Mouse (Mus musculus): ENCODE results near the gene H2-T24. TPM values are rescaled to one million over a fixed set of nuclear protein-coding genes. Genes with fewer than 3 reads are reported as not detected.

The H2-T24 gene
- total RNA-seq (2023), result 22.1 TPM

GRCm38 (mm10) chr17:36020191-36021073, at the start of gene H2-T24:
TSS of gene H2-T24 (minus strand) at chr17:36020560.

GRCm38 (mm10) chr17:36058362-36058761, 38.0 kb upstream of the H2-T24 start, which contains the start of gene Gm11127:
TSS of gene Gm11127 (minus strand) at chr17:36058371.

GRCm38 (mm10) chr17:36042610-36043169, 22.3 kb upstream of the H2-T24 start, which contains the start of the genes H2-T22 and Gm6034:
TSS of gene H2-T22 (minus strand) at chr17:36042747.
TSS of gene Gm6034 (plus strand) at chr17:36042961.

GRCm38 (mm10) chr17:36032351-36032875, 12.1 kb upstream of the H2-T24 start, which contains the start of gene H2-T23:
TSS of gene H2-T23 (minus strand) at chr17:36032855.

GRCm38 (mm10) chr17:35979401-35980362, 40.7 kb downstream of the H2-T24 start, which contains the start of the genes Gnl1 and Prr3:
TSS of gene Gnl1 (plus strand) at chr17:35979851.
TSS of gene Prr3 (minus strand) at chr17:35980236.

GRCm38 (mm10) chr17:35969418-35970389, 50.7 kb downstream of the H2-T24 start, which contains the start of gene Abcf1:
TSS of gene Abcf1 (minus strand) at chr17:35969761.

Other genes starting within 250 kb of the H2-T24 start
- gene Ier3, start 198.9 kb downstream of the H2-T24 start, total RNA-seq (2023), result 10.8 TPM
- 52.4 TPM for gene Flot1, start 197.3 kb downstream of the H2-T24 start, total RNA-seq (2023)
- 692 TPM for gene Tubb5, start 182.3 kb downstream of the H2-T24 start, total RNA-seq (2023)
- 76.2 TPM for gene Mdc1, start 179.0 kb downstream of the H2-T24 start, total RNA-seq (2023)
- 16.8 TPM for gene Nrm, start 159.2 kb downstream of the H2-T24 start, total RNA-seq (2023)
- gene Ppp1r18, start 155.0 kb downstream of the H2-T24 start, total RNA-seq (2023), result 239 TPM
- 109 TPM for gene Dhx16, start 140.7 kb downstream of the H2-T24 start, total RNA-seq (2023)
- 23.7 TPM for gene 2310061I04Rik, start 123.1 kb downstream of the H2-T24 start, total RNA-seq (2023)
- 8.6 TPM for gene Atat1, start 110.5 kb downstream of the H2-T24 start, total RNA-seq (2023)
- gene Mrps18b, start 104.2 kb downstream of the H2-T24 start, total RNA-seq (2023), result 67.6 TPM
- gene Ppp1r10, start 104.1 kb downstream of the H2-T24 start, total RNA-seq (2023), result 156 TPM
- 116 TPM for gene Abcf1, start 50.8 kb downstream of the H2-T24 start, total RNA-seq (2023)
- gene Gnl1, start 40.7 kb downstream of the H2-T24 start, total RNA-seq (2023), result 51.7 TPM
- gene Prr3, start 40.3 kb downstream of the H2-T24 start, total RNA-seq (2023), result 47.3 TPM
- 301 TPM for gene H2-T23, start 12.3 kb upstream of the H2-T24 start, total RNA-seq (2023)
- gene H2-T22, start 22.2 kb upstream of the H2-T24 start, total RNA-seq (2023), result 184 TPM
- gene Gm6034, start 22.4 kb upstream of the H2-T24 start, total RNA-seq (2023), result 1.0 TPM
- 81.8 TPM for gene Gm11127, start 37.8 kb upstream of the H2-T24 start, total RNA-seq (2023)
- 9.5 TPM for gene Gm19684, start 101.1 kb upstream of the H2-T24 start, total RNA-seq (2023)
- gene Gm7030, start 108.9 kb upstream of the H2-T24 start, total RNA-seq (2023), result 17.0 TPM
- gene Gm8909, start 148.0 kb upstream of the H2-T24 start, total RNA-seq (2023), result 0.83 TPM
- 3.4 TPM for gene H2-T3, start 169.7 kb upstream of the H2-T24 start, total RNA-seq (2023)
- gene Rpp21, start 237.5 kb upstream of the H2-T24 start, total RNA-seq (2023), result 63.3 TPM

Measured in CD8-positive naive resting alpha-beta T cell, adult 57 days (primary cell).